Mouse (Mus musculus) intestine, embryonic 15.5 days (tissue): Measurements from ENCODE around the gene Slit3. TPM values are rescaled to one million over a fixed set of nuclear protein-coding genes. Genes with fewer than 3 reads are reported as not detected.
A peak's percentile ranks its signal among the peaks of the same experiment; 100 is the strongest.

Experiments
- ATAC-seq: fragments of 200-750 bp; cut with Nextera tagmentation; 2 replicates; pipeline ENCODE4 v1.8.0; 2017; ENCODE audit warnings: moderate TSS enrichment, moderate library complexity
- H3K27ac ChIP-seq: fragments of 300-500 bp; sonication (generic); 2 replicates; pipeline ENCODE4 v1.5.1; 2015; ENCODE audit warnings: mild to moderate bottlenecking, inconsistent platforms
- H3K27me3 ChIP-seq: fragments of 300-500 bp; sonication (generic); replicated peaks from 2 replicates; pipeline ENCODE4 v1.6.1; 2015; ENCODE audit warnings: inconsistent platforms
- H3K36me3 ChIP-seq: fragments of 300-500 bp; sonication (generic); 2 replicates; pipeline ENCODE4 v1.6.1; 2015; ENCODE audit warnings: inconsistent platforms
- H3K4me1 ChIP-seq: fragments of 300-500 bp; sonication (generic); replicated peaks from 2 replicates; pipeline ENCODE4 v1.6.1; 2015; ENCODE audit warnings: inconsistent platforms
- H3K4me2 ChIP-seq: fragments of 300-500 bp; sonication (generic); replicated peaks from 2 replicates; pipeline ENCODE4 v1.6.1; 2015; ENCODE audit warnings: mild to moderate bottlenecking, inconsistent platforms
- H3K4me3 ChIP-seq: fragments of 300-500 bp; sonication (generic); replicated peaks from 2 replicates; pipeline ENCODE4 v1.5.1; 2015; ENCODE audit warnings: inconsistent platforms
- H3K9ac ChIP-seq: fragments of 300-500 bp; sonication (generic); 2 replicates; pipeline ENCODE4 v1.6.1; 2015; ENCODE audit warnings: inconsistent platforms
- H3K9me3 ChIP-seq: fragments of 300-500 bp; sonication (generic); 2 replicates; pipeline ENCODE4 v1.6.1; 2016; ENCODE audit warnings: inconsistent platforms
- WGBS: fragments of 180-500 bp; shearing (Covaris S2); methylation state at CpG from one replicate; pipeline ENCODE4 v1.1.7; 2015; 5-methylcytosine and 5-hydroxymethylcytosine counted together
- polyA plus RNA-seq: library from polyadenylated mRNA; unstranded; fragments of >200 nt; fragmentation: Nextera tagmentation; extraction: Ambion mirVana; gene quantifications from 2 replicates; pipeline ENCODE4 v1.2.1, GENCODE M21; 2015

The Slit3 gene
- polyA plus RNA-seq, 1 experiment from 2014 or later, result 15.9 TPM

DNA sequence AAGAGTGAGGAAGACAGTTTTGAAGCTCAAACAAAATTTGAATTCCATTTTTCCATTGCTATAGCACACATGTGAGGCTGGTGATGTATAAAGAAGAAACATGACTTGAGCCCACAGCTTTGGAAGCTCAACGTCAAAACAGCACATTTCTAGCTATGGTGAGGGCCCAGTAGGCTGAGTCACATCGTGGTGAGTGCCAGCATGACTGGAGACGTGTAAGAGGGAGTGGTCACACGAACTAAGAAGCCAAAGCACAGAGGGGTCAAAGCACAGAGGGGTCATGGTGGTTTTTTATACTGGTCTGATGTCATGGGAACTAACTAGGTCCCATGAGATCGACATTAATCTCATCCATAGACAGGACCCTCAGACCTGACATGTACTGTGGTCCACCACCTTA, 10.7 kb downstream of the Slit3 start:
- no peak for ATAC-seq
- Histone ChIP-seq H3K27ac (no peak overlapping the region), H3K27me3 (no peaks in the 10 kb centered on the region), H3K9ac (no peak overlapping the region), H3K4me1 (no peaks in the 10 kb centered on the region), H3K9me3 (no peaks in the 10 kb centered on the region), H3K36me3 (no peaks in the 10 kb centered on the region), H3K4me2 (no peak overlapping the region), H3K4me3 (no peak overlapping the region)
- WGBS, result 83% methylated on average over 5 of the region's 5 CpGs

GRCm38 (mm10) chr11:35136625-35137024, 15.6 kb downstream of the Slit3 start:
- H3K27ac ChIP-seq, result no peak overlapping the region
- H3K9ac ChIP-seq, result no peak overlapping the region
- no peaks in the 10 kb centered on the region for H3K9me3 ChIP-seq
- H3K27me3 ChIP-seq, result no peaks in the 10 kb centered on the region
- no peak overlapping the region for H3K4me2 ChIP-seq
- H3K4me1 ChIP-seq, result no peaks in the 10 kb centered on the region
- no peak overlapping the region for H3K4me3 ChIP-seq
- no peaks in the 10 kb centered on the region for H3K36me3 ChIP-seq
- whole genome bisulfite sequencing, result 83% methylated on average over 9 of the region's 9 CpGs
- ATAC-seq, result no peak

GRCm38 (mm10) chr11:35140092-35140491, 19.1 kb downstream of the Slit3 start:
- Histone ChIP-seq H3K27me3 (no peaks in the 10 kb centered on the region), H3K9me3 (no peaks in the 10 kb centered on the region), H3K36me3 (no peaks in the 10 kb centered on the region), H3K27ac (no peak overlapping the region), H3K4me3 (no peak overlapping the region), H3K4me1 (peaks cover 3% of the 10 kb centered on the region; the same call in 1 of the 2 replicates), H3K4me2 (no peak overlapping the region), H3K9ac (no peak overlapping the region)
- 90% methylated on average over 6 of the region's 6 CpGs for WGBS
- ATAC-seq, result no peak

- no peaks in the 10 kb centered on the region for H3K27me3 ChIP-seq
- no peak overlapping the region for H3K4me3 ChIP-seq
- peaks cover 3% of the 10 kb centered on the region; the same call in 1 of the 2 replicates for H3K4me1 ChIP-seq
- no peaks in the 10 kb centered on the region for H3K36me3 ChIP-seq
- 70% methylated on average over 5 of the region's 5 CpGs for WGBS
- no peak for ATAC-seq
- no peak overlapping the region for H3K27ac ChIP-seq
- H3K9ac ChIP-seq, result no peak overlapping the region
- no peak overlapping the region for H3K4me2 ChIP-seq
- H3K9me3 ChIP-seq, result no peaks in the 10 kb centered on the region
Observed at GRCm38 (mm10) chr11:35142202-35142601, 21.2 kb downstream of the Slit3 start.

DNA sequence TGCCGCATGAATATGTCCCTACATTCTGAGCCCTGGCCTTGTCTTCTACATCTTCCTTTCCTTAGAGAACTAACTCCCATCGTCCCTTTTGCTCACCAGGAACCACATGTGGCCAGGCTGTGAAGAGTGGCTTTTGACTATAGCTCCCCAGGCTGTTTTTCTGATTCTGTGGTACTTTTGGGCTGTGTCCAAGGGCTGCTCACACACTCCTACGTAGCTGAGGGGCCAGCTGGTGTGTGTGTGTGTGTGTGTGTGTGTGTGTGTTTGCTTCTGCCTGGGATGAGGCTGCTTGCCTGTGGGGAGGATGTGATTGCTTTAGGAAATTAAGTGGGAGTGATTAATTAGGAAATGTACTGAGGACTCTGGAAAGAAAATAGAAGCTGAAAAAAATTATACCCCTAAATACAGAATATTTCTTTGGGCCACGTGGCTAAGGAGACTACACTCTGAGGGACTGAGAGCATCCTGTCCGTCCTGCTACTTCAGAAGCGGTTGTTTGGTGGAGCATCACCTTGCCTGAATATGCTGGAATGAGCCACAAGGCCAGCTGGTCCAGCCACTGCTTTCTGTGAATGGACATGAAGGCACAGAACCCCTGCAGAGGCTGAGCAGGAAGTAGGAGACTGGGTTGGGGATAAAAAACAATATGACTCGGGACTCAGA, 21.8 kb downstream of the Slit3 start:
- peak; percentile 65 for ATAC-seq
- Histone ChIP-seq H3K4me3 (no peak overlapping the region), H3K27me3 (no peaks in the 10 kb centered on the region), H3K27ac (no peak overlapping the region), H3K4me2 (no peak overlapping the region), H3K9me3 (no peaks in the 10 kb centered on the region), H3K4me1 (peaks cover 3% of the 10 kb centered on the region; the same call in 1 of the 2 replicates), H3K36me3 (no peaks in the 10 kb centered on the region), H3K9ac (no peak overlapping the region)
- 53% methylated on average over 7 of the region's 7 CpGs for WGBS

- H3K27me3 ChIP-seq, result no peaks in the 10 kb centered on the region
- H3K27ac ChIP-seq, result no peak overlapping the region
- no peaks in the 10 kb centered on the region for H3K4me1 ChIP-seq
- H3K36me3 ChIP-seq, result no peaks in the 10 kb centered on the region
- H3K9me3 ChIP-seq, result no peaks in the 10 kb centered on the region
- no peak overlapping the region for H3K9ac ChIP-seq
- H3K4me3 ChIP-seq, result no peak overlapping the region
- no peak overlapping the region for H3K4me2 ChIP-seq
- WGBS, result 85% methylated on average over 11 of the region's 11 CpGs
- no peak for ATAC-seq
Observed at GRCm38 (mm10) chr11:35147818-35148445, 26.9 kb downstream of the Slit3 start.

- Histone ChIP-seq H3K9ac (no peak overlapping the region), H3K4me3 (no peak overlapping the region), H3K27ac (no peak overlapping the region), H3K4me1 (no peaks in the 10 kb centered on the region), H3K4me2 (no peak overlapping the region), H3K9me3 (no peaks in the 10 kb centered on the region), H3K27me3 (no peaks in the 10 kb centered on the region), H3K36me3 (no peaks in the 10 kb centered on the region)
- no peak for ATAC-seq
- WGBS, result 59% methylated on average over 13 of the region's 13 CpGs
Observed at GRCm38 (mm10) chr11:35151539-35151951, 30.5 kb downstream of the Slit3 start.

- H3K9ac ChIP-seq, result no peak overlapping the region
- no peak for ATAC-seq
- H3K27me3 ChIP-seq, result no peaks in the 10 kb centered on the region
- H3K27ac ChIP-seq, result no peak overlapping the region
- WGBS, result 63% methylated on average over 2 of the region's 2 CpGs
- H3K36me3 ChIP-seq, result no peaks in the 10 kb centered on the region
- H3K4me1 ChIP-seq, result no peaks in the 10 kb centered on the region
- H3K4me2 ChIP-seq, result no peak overlapping the region
- H3K4me3 ChIP-seq, result no peak overlapping the region
- no peaks in the 10 kb centered on the region for H3K9me3 ChIP-seq
Observed at GRCm38 (mm10) chr11:35152875-35153274, 31.9 kb downstream of the Slit3 start.

DNA sequence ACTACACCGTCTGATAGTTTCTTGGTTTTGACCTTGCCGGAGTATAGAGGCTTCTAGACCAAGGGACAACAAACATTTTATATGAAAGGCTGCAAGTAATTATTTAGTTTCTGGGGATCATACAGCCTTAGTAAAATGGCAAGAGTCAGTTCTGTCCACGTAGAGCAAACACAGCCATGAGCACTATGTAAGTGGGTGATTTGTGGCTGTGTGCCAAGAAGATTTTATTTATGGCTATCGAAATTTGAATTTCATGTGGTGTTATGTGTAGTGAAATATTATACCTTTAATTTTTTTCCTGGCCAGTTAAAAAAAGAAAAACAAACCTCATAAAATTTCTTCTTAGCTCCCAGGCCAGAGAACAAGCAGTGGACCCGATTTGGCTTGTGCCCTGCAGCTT, 33.4 kb downstream of the Slit3 start:
- H3K36me3 ChIP-seq, result no peaks in the 10 kb centered on the region
- H3K4me2 ChIP-seq, result no peak overlapping the region
- ATAC-seq, result no peak
- no peak overlapping the region for H3K27ac ChIP-seq
- no peaks in the 10 kb centered on the region for H3K27me3 ChIP-seq
- H3K9ac ChIP-seq, result no peak overlapping the region
- H3K4me1 ChIP-seq, result no peaks in the 10 kb centered on the region
- 80% methylated on average over 5 of the region's 5 CpGs for WGBS
- H3K4me3 ChIP-seq, result no peak overlapping the region
- no peaks in the 10 kb centered on the region for H3K9me3 ChIP-seq

- Histone ChIP-seq H3K9ac (no peak overlapping the region), H3K36me3 (no peaks in the 10 kb centered on the region), H3K27me3 (no peaks in the 10 kb centered on the region), H3K4me3 (no peak overlapping the region), H3K27ac (no peak overlapping the region), H3K4me2 (no peak overlapping the region), H3K4me1 (no peaks in the 10 kb centered on the region), H3K9me3 (no peaks in the 10 kb centered on the region)
- no peak for ATAC-seq
- 87% methylated on average over 7 of the region's 7 CpGs for WGBS
Observed at GRCm38 (mm10) chr11:35155281-35155680, 34.3 kb downstream of the Slit3 start.

- 87% methylated on average over 5 of the region's 5 CpGs for WGBS
- Histone ChIP-seq H3K36me3 (no peaks in the 10 kb centered on the region), H3K27ac (no peak overlapping the region), H3K4me1 (no peaks in the 10 kb centered on the region), H3K9ac (no peak overlapping the region), H3K4me3 (no peak overlapping the region), H3K4me2 (no peak overlapping the region), H3K9me3 (no peaks in the 10 kb centered on the region), H3K27me3 (no peaks in the 10 kb centered on the region)
- no peak for ATAC-seq
Observed at GRCm38 (mm10) chr11:35156676-35157075, 35.7 kb downstream of the Slit3 start.

GRCm38 (mm10) chr11:35160682-35161211, 39.7 kb downstream of the Slit3 start:
- H3K27ac ChIP-seq, result no peak overlapping the region
- H3K4me3 ChIP-seq, result no peak overlapping the region
- 78% methylated on average over 4 of the region's 4 CpGs for WGBS
- no peaks in the 10 kb centered on the region for H3K36me3 ChIP-seq
- no peaks in the 10 kb centered on the region for H3K27me3 ChIP-seq
- no peaks in the 10 kb centered on the region for H3K4me1 ChIP-seq
- no peak overlapping the region for H3K9ac ChIP-seq
- H3K9me3 ChIP-seq, result no peaks in the 10 kb centered on the region
- H3K4me2 ChIP-seq, result no peak overlapping the region
- no peak for ATAC-seq

DNA sequence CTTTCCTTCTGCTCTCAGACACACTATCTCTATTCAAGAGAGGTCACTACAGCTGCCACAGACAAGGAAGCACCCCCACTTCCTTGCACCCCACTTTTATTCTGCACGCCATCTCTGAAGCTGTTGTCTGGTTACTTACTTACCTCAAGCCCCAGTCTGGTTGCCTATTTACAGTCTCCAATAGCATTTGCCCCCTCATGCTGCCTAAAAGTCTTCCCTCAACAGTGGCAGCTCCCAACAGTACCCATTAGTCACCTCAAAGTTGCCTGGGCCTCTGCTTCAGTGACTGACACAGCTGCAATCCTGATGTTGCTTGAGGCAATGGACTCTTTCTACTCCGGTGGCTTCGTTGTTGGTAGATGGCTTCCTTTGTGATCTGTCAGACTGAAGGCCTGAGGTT, 42.4 kb downstream of the Slit3 start:
- Histone ChIP-seq H3K9me3 (no peaks in the 10 kb centered on the region), H3K4me3 (no peak overlapping the region), H3K4me2 (no peak overlapping the region), H3K27ac (no peak overlapping the region), H3K4me1 (no peaks in the 10 kb centered on the region), H3K9ac (no peak overlapping the region), H3K36me3 (no peaks in the 10 kb centered on the region), H3K27me3 (no peaks in the 10 kb centered on the region)
- 91% methylated on average over 3 of the region's 3 CpGs for WGBS
- ATAC-seq, result no peak
